Mouse (Mus musculus): ENCODE results near the gene Creb3l1. TPM values are rescaled to one million over a fixed set of nuclear protein-coding genes. Genes with fewer than 3 reads are reported as not detected.

The Creb3l1 gene
- polyA plus RNA-seq, 1 experiment from 2014 or later = 1.2 TPM

- 68% methylated on average over 11 of the region's 11 CpGs for WGBS
- H3K4me3 ChIP-seq (ENCODE audit: low read depth, low read length) = no peak overlapping the region
- no peaks in the 10 kb centered on the region for H3K9me3 ChIP-seq (ENCODE audit: control insufficient read depth, low read length)
- H3K27ac ChIP-seq (ENCODE audit: low read depth, low read length) = no peak overlapping the region
- no peak overlapping the region for H3K4me2 ChIP-seq (ENCODE audit: low read depth, low read length)
- ATAC-seq (ENCODE audit: low read depth) = no peak
- H3K4me1 ChIP-seq (ENCODE audit: control insufficient read depth, insufficient read depth, low read length) = peaks cover 11% of the 10 kb centered on the region; the same call in 1 of the 2 replicates
- H3K9ac ChIP-seq (replicated peaks; ENCODE audit: low read depth, low read length) = no peak overlapping the region
- H3K27me3 ChIP-seq (ENCODE audit: control insufficient read depth, insufficient read depth, low read length) = no peaks in the 10 kb centered on the region
- H3K36me3 ChIP-seq (ENCODE audit: control insufficient read depth, insufficient read depth, low read length) = no peaks in the 10 kb centered on the region
Measured at GRCm38 (mm10) chr2:91967962-91968361, 56.3 kb downstream of the Creb3l1 start.

- H3K36me3 ChIP-seq (ENCODE audit: control insufficient read depth, insufficient read depth, low read length) = no peaks in the 10 kb centered on the region
- H3K9me3 ChIP-seq (ENCODE audit: control insufficient read depth, low read length) = no peaks in the 10 kb centered on the region
- H3K4me1 ChIP-seq (ENCODE audit: control insufficient read depth, insufficient read depth, low read length) = peaks cover 13% of the 10 kb centered on the region
- H3K27ac ChIP-seq (ENCODE audit: low read depth, low read length) = no peak overlapping the region
- H3K4me3 ChIP-seq (ENCODE audit: low read depth, low read length) = no peak overlapping the region
- no peak overlapping the region for H3K9ac ChIP-seq (replicated peaks; ENCODE audit: low read depth, low read length)
- H3K4me2 ChIP-seq (ENCODE audit: low read depth, low read length) = no peak overlapping the region
- ATAC-seq (ENCODE audit: low read depth) = no peak
- 94% methylated on average over 5 of the region's 5 CpGs for WGBS
- no peaks in the 10 kb centered on the region for H3K27me3 ChIP-seq (ENCODE audit: control insufficient read depth, insufficient read depth, low read length)
Measured at GRCm38 (mm10) chr2:91966367-91966766, 57.9 kb downstream of the Creb3l1 start.

- peaks cover 15% of the 10 kb centered on the region for H3K4me1 ChIP-seq (ENCODE audit: control insufficient read depth, insufficient read depth, low read length)
- 0 out of 2 replicates have a peak overlapping the region, but pooled peaks have one; percentile 10 for H3K27ac ChIP-seq (ENCODE audit: low read depth, low read length)
- H3K9ac ChIP-seq (replicated peaks; ENCODE audit: low read depth, low read length) = no peak overlapping the region
- no peaks in the 10 kb centered on the region for H3K27me3 ChIP-seq (ENCODE audit: control insufficient read depth, insufficient read depth, low read length)
- no peak for ATAC-seq (ENCODE audit: low read depth)
- WGBS = 30% methylated on average over 18 of the region's 20 CpGs
- peak overlapping the region; percentile 18; the same call in 1 of the 2 replicates for H3K4me2 ChIP-seq (ENCODE audit: low read depth, low read length)
- no peaks in the 10 kb centered on the region for H3K9me3 ChIP-seq (ENCODE audit: control insufficient read depth, low read length)
- H3K36me3 ChIP-seq (ENCODE audit: control insufficient read depth, insufficient read depth, low read length) = no peaks in the 10 kb centered on the region
- H3K4me3 ChIP-seq (ENCODE audit: low read depth, low read length) = 0 out of 2 replicates have a peak overlapping the region, but pooled peaks have one; percentile 3
Measured at GRCm38 (mm10) chr2:91965417-91965816, 58.9 kb downstream of the Creb3l1 start.

GRCm38 (mm10) chr2:91964610-91965204 lies 59.6 kb downstream of the Creb3l1 start:
- Histone ChIP-seq H3K27me3 (ENCODE audit: control insufficient read depth, insufficient read depth, low read length) (no peaks in the 10 kb centered on the region), H3K36me3 (ENCODE audit: control insufficient read depth, insufficient read depth, low read length) (no peaks in the 10 kb centered on the region), H3K27ac (ENCODE audit: low read depth, low read length) (0 out of 2 replicates have a peak overlapping the region, but pooled peaks have one; percentile 10), H3K4me1 (ENCODE audit: control insufficient read depth, insufficient read depth, low read length) (peaks cover 20% of the 10 kb centered on the region), H3K9me3 (ENCODE audit: control insufficient read depth, low read length) (no peaks in the 10 kb centered on the region), H3K4me2 (ENCODE audit: low read depth, low read length) (no peak overlapping the region), H3K4me3 (ENCODE audit: low read depth, low read length) (no peak overlapping the region), H3K9ac (replicated peaks; ENCODE audit: low read depth, low read length) (no peak overlapping the region)
- WGBS = 72% methylated on average over 3 of the region's 3 CpGs
- no peak for ATAC-seq (ENCODE audit: low read depth)

- Histone ChIP-seq H3K4me3 (ENCODE audit: low read depth, low read length) (peak overlapping the region; percentile 79), H3K9me3 (ENCODE audit: control insufficient read depth, low read length) (no peaks in the 10 kb centered on the region), H3K4me1 (ENCODE audit: control insufficient read depth, insufficient read depth, low read length) (peaks cover 21% of the 10 kb centered on the region), H3K4me2 (ENCODE audit: low read depth, low read length) (peak overlapping the region; percentile 89), H3K36me3 (ENCODE audit: control insufficient read depth, insufficient read depth, low read length) (no peaks in the 10 kb centered on the region), H3K27me3 (ENCODE audit: control insufficient read depth, insufficient read depth, low read length) (no peaks in the 10 kb centered on the region), H3K9ac (replicated peaks; ENCODE audit: low read depth, low read length) (peak overlapping the region; percentile 82), H3K27ac (ENCODE audit: low read depth, low read length) (peak overlapping the region; percentile 64; the same call in 1 of the 2 replicates)
- WGBS = under 1% methylated on average over 37 of the region's 57 CpGs
- ATAC-seq (ENCODE audit: low read depth) = peak; percentile 94
Measured at GRCm38 (mm10) chr2:91963443-91963932, 60.8 kb downstream of the Creb3l1 start.

- Histone ChIP-seq H3K36me3 (ENCODE audit: control insufficient read depth, insufficient read depth, low read length) (no peaks in the 10 kb centered on the region), H3K4me3 (ENCODE audit: low read depth, low read length) (peak overlapping the region; percentile 79), H3K4me2 (ENCODE audit: low read depth, low read length) (peak overlapping the region; percentile 89), H3K27ac (ENCODE audit: low read depth, low read length) (peak overlapping the region; percentile 64; the same call in 1 of the 2 replicates), H3K9ac (replicated peaks; ENCODE audit: low read depth, low read length) (peak overlapping the region; percentile 82), H3K4me1 (ENCODE audit: control insufficient read depth, insufficient read depth, low read length) (peaks cover 24% of the 10 kb centered on the region), H3K9me3 (ENCODE audit: control insufficient read depth, low read length) (no peaks in the 10 kb centered on the region), H3K27me3 (ENCODE audit: control insufficient read depth, insufficient read depth, low read length) (no peaks in the 10 kb centered on the region)
- under 1% methylated on average over 32 of the region's 39 CpGs for WGBS
- peak; percentile 52 for ATAC-seq (ENCODE audit: low read depth)
Measured at GRCm38 (mm10) chr2:91962864-91963401, 61.4 kb downstream of the Creb3l1 start.

- Histone ChIP-seq H3K27me3 (ENCODE audit: control insufficient read depth, insufficient read depth, low read length) (no peaks in the 10 kb centered on the region), H3K9ac (replicated peaks; ENCODE audit: low read depth, low read length) (no peak overlapping the region; the same call in 1 of the 2 replicates), H3K9me3 (ENCODE audit: control insufficient read depth, low read length) (no peaks in the 10 kb centered on the region), H3K4me2 (ENCODE audit: low read depth, low read length) (peak overlapping the region; percentile 89), H3K4me1 (ENCODE audit: control insufficient read depth, insufficient read depth, low read length) (peaks cover 26% of the 10 kb centered on the region), H3K36me3 (ENCODE audit: control insufficient read depth, insufficient read depth, low read length) (no peaks in the 10 kb centered on the region), H3K4me3 (ENCODE audit: low read depth, low read length) (peak overlapping the region; percentile 79), H3K27ac (ENCODE audit: low read depth, low read length) (no peak overlapping the region)
- WGBS = 65% methylated on average over 4 of the region's 4 CpGs
- no peak for ATAC-seq (ENCODE audit: low read depth)
Measured at GRCm38 (mm10) chr2:91961901-91962761, 62.2 kb downstream of the Creb3l1 start.

- H3K27me3 ChIP-seq (ENCODE audit: control insufficient read depth, insufficient read depth, low read length) = no peaks in the 10 kb centered on the region
- no peak overlapping the region for H3K4me3 ChIP-seq (ENCODE audit: low read depth, low read length)
- peaks cover 28% of the 10 kb centered on the region for H3K4me1 ChIP-seq (ENCODE audit: control insufficient read depth, insufficient read depth, low read length)
- H3K9ac ChIP-seq (replicated peaks; ENCODE audit: low read depth, low read length) = no peak overlapping the region
- no peak for ATAC-seq (ENCODE audit: low read depth)
- no peak overlapping the region for H3K27ac ChIP-seq (ENCODE audit: low read depth, low read length)
- H3K9me3 ChIP-seq (ENCODE audit: control insufficient read depth, low read length) = no peaks in the 10 kb centered on the region
- H3K36me3 ChIP-seq (ENCODE audit: control insufficient read depth, insufficient read depth, low read length) = no peaks in the 10 kb centered on the region
- WGBS = 83% methylated on average over 5 of the region's 5 CpGs
- H3K4me2 ChIP-seq (ENCODE audit: low read depth, low read length) = no peak overlapping the region
Measured at GRCm38 (mm10) chr2:91960459-91960858, 63.8 kb downstream of the Creb3l1 start.
